Mouse (Mus musculus) intestine, embryonic 16.5 days (tissue): Measurements from ENCODE around the gene Olfr68. TPM values are rescaled to one million over a fixed set of nuclear protein-coding genes. Genes with fewer than 3 reads are reported as not detected.
"Not testable (repeated sequence)": the region's sequence is repeated elsewhere in the genome, so short reads cannot be mapped to it uniquely, and the experiment has no call there.

ENCODE experiments used
- ATAC-seq: fragments of 200-750 bp; cut with Nextera tagmentation; 2 replicates; pipeline ENCODE4 v1.8.0; 2017; ENCODE audit warnings: moderate TSS enrichment, moderate library complexity
- H3K27ac ChIP-seq: fragments of 300-500 bp; sonication (generic); 2 replicates; pipeline ENCODE4 v1.5.1; 2014; ENCODE audit warnings: mild to moderate bottlenecking, low read length
- H3K27me3 ChIP-seq: fragments of 300-500 bp; sonication (generic); replicated peaks from 2 replicates; pipeline ENCODE4 v1.6.1; 2014; ENCODE audit warnings: low read length, control low read depth, mixed read lengths; ENCODE audit not compliant: control insufficient read depth, insufficient read depth
- H3K36me3 ChIP-seq: fragments of 300-500 bp; sonication (generic); 2 replicates; pipeline ENCODE4 v1.6.1; 2014; ENCODE audit warnings: low read length, control low read depth; ENCODE audit not compliant: control insufficient read depth, insufficient read depth
- H3K4me1 ChIP-seq: fragments of 300-500 bp; sonication (generic); 2 replicates; pipeline ENCODE4 v1.6.1; 2014; ENCODE audit warnings: low read length, control low read depth, mixed read lengths; ENCODE audit not compliant: control insufficient read depth, insufficient read depth
- H3K4me2 ChIP-seq: fragments of 300-500 bp; sonication (generic); 2 replicates; pipeline ENCODE4 v1.6.1; 2014; ENCODE audit warnings: low read depth, low read length, control low read depth
- H3K4me3 ChIP-seq: fragments of 300-500 bp; sonication (generic); 2 replicates; pipeline ENCODE4 v1.5.1; 2014; ENCODE audit warnings: mild to moderate bottlenecking, low read length
- H3K9ac ChIP-seq: fragments of 300-500 bp; sonication (generic); 2 replicates; pipeline ENCODE4 v1.6.1; 2014; ENCODE audit warnings: low read depth, low read length
- H3K9me3 ChIP-seq: fragments of 300-500 bp; sonication (generic); 2 replicates; pipeline ENCODE4 v1.6.1; 2016; ENCODE audit warnings: low read length, control low read depth; ENCODE audit not compliant: control insufficient read depth
- WGBS: fragments of 180-500 bp; shearing (Covaris S2); extraction: QIAGEN DNeasy Blood & Tissue Kit; methylation state at CpG from one replicate; pipeline ENCODE4 v1.1.7; 2014; 5-methylcytosine and 5-hydroxymethylcytosine counted together
- polyA plus RNA-seq: library from polyadenylated mRNA; unstranded; fragments of >200 nt; fragmentation: Nextera tagmentation; extraction: Ambion mirVana; gene quantifications from 2 replicates; pipeline ENCODE4 v1.2.1, GENCODE M21; 2015

Gene Olfr68
- polyA plus RNA-seq = not detected in 2 replicates

DNA sequence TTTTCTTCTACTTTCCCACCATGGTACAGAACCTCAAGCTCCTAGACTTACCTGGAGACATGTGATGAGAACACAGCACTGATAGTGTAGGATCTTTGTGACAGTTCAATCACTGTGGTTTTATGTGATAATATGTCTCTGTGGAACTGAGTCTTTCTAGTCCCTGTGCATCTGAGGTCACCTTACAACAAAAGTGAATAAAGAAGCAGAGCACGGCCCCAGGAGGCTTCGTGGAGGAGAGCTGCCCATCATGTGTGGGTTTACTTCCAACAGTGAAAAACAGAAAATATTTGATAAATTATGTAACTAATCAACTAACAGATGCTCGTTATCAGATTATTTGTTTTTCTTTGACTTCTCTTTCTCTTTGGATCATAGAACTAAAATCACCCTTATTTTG, at the start of gene Olfr68:
TSS of gene Olfr68 (minus strand) at position 101 of the 400 bp plus-strand sequence.
- ATAC-seq = no peak
- H3K4me2 ChIP-seq = no peak within 1 kb of the TSS
- no peak within 1 kb of the TSS for H3K4me3 ChIP-seq
- no peaks in the 10 kb centered on the region for H3K9me3 ChIP-seq
- no peaks in the 10 kb centered on the region for H3K36me3 ChIP-seq
- H3K9ac ChIP-seq = no peak within 1 kb of the TSS
- H3K27me3 ChIP-seq = no peaks in the 10 kb centered on the region
- H3K27ac ChIP-seq = no peak within 1 kb of the TSS
- H3K4me1 ChIP-seq = no peaks in the 10 kb centered on the region
- WGBS = 83% methylated on average over 3 of the region's 3 CpGs

GRCm38 (mm10) chr7:103827808-103828207, 48.3 kb upstream of the Olfr68 start, which contains the start of gene Hbb-bs:
Gene Hbb-bs, minus strand, starts transcription at chr7:103828096.
- no peaks in the 10 kb centered on the region for H3K9me3 ChIP-seq
- WGBS = 93% methylated on average over 4 of the region's 4 CpGs
- no peak within 1 kb of the TSS for H3K4me2 ChIP-seq
- H3K9ac ChIP-seq = no peak within 1 kb of the TSS
- ATAC-seq = peak; percentile 89
- H3K27me3 ChIP-seq = no peaks in the 10 kb centered on the region
- no peak within 1 kb of the TSS for H3K4me3 ChIP-seq
- no peak within 1 kb of the TSS for H3K27ac ChIP-seq
- no peaks in the 10 kb centered on the region for H3K36me3 ChIP-seq
- H3K4me1 ChIP-seq = no peaks in the 10 kb centered on the region

GRCm38 (mm10) chr7:103827139-103827538, 47.6 kb upstream of the Olfr68 start:
- H3K27ac ChIP-seq, H3K36me3 ChIP-seq, H3K4me3 ChIP-seq, H3K4me2 ChIP-seq, H3K9ac ChIP-seq, H3K27me3 ChIP-seq, H3K9me3 ChIP-seq, ATAC-seq, H3K4me1 ChIP-seq: not testable (repeated sequence)
- no CpG with 5 or more reads among the region's 2 CpGs for WGBS

- no peak overlapping the region for H3K4me3 ChIP-seq
- no peak overlapping the region for H3K9ac ChIP-seq
- ATAC-seq = peak; percentile 71
- no peak overlapping the region for H3K4me2 ChIP-seq
- H3K9me3 ChIP-seq = no peaks in the 10 kb centered on the region
- WGBS = 27% methylated on average over 3 of the region's 3 CpGs
- H3K27ac ChIP-seq = no peak overlapping the region
- H3K27me3 ChIP-seq = no peaks in the 10 kb centered on the region
- no peaks in the 10 kb centered on the region for H3K36me3 ChIP-seq
- no peaks in the 10 kb centered on the region for H3K4me1 ChIP-seq
Measured at GRCm38 (mm10) chr7:103826255-103826887, 46.9 kb upstream of the Olfr68 start.

DNA sequence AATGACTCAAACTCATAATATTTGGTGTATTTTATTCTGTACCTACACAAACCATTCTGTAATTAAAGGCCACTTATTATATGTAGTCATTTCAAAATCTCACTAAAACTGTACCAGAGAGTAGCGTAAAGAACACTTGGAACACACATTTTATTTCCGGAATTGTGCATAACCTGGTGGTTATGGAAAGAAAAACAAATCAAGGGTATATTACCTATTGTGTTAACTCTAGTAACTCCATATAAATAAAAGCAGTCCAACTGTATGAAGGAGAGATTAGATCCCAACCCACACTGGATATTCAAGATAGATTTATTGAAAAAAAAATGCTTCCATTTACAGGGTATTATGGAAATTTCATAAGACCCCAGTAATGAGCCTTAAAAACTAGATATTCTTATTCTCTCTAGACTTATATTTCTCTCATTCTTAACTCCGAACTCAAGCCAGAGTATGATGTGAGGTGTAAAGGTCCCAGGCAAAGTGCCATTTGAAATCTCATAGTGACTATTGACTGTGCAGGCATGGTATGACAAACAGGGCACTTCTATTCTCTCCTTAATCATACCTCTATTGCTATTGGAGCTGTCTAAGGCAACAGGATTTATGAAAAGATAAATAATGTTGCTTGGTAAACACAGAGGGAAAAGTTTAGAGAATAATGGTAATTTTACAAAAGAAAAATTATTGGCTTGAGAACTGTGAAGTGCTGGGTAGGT, 46.2 kb upstream of the Olfr68 start:
- ATAC-seq = peak; percentile 84
- H3K27ac ChIP-seq = no peak overlapping the region
- H3K9me3 ChIP-seq = no peaks in the 10 kb centered on the region
- no peaks in the 10 kb centered on the region for H3K36me3 ChIP-seq
- no peaks in the 10 kb centered on the region for H3K4me1 ChIP-seq
- H3K9ac ChIP-seq = no peak overlapping the region
- no peaks in the 10 kb centered on the region for H3K27me3 ChIP-seq
- WGBS = 87% methylated on average over 3 of the region's 3 CpGs
- H3K4me2 ChIP-seq = no peak overlapping the region
- H3K4me3 ChIP-seq = no peak overlapping the region

- Histone ChIP-seq H3K4me1 (no peaks in the 10 kb centered on the region), H3K9me3 (no peaks in the 10 kb centered on the region), H3K9ac (no peak overlapping the region), H3K36me3 (no peaks in the 10 kb centered on the region), H3K4me3 (no peak overlapping the region), H3K4me2 (no peak overlapping the region), H3K27me3 (no peaks in the 10 kb centered on the region), H3K27ac (no peak overlapping the region)
- ATAC-seq = no peak
- WGBS = 84% methylated on average over 2 of the region's 2 CpGs
Measured at GRCm38 (mm10) chr7:103824597-103824996, 45.1 kb upstream of the Olfr68 start.

GRCm38 (mm10) chr7:103815085-103815484, 35.6 kb upstream of the Olfr68 start:
- H3K9ac ChIP-seq, H3K4me2 ChIP-seq, H3K36me3 ChIP-seq, H3K9me3 ChIP-seq, H3K4me1 ChIP-seq, H3K4me3 ChIP-seq, H3K27ac ChIP-seq, H3K27me3 ChIP-seq, ATAC-seq: not testable (repeated sequence)
- 70% methylated on average over 1 of the region's 2 CpGs for WGBS

DNA sequence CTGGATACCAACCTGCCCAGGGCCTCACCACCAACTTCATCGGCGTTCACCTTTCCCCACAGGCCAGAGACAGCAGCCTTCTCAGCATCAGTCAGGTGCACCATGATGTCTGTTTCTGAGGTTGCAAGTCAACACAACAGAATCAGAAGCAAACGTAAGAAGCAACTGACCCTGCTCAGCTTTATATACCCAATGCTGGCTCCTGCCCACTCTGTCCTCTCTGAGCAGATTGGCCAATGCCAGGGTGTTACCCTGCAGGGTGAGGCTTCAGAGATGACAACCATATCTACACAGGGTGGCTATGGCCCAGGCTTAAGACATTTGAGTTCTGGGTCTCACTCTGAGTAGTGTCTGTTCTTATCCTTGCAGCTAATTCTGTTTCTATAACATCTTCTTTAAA, 34.3 kb upstream of the Olfr68 start, which contains the start of gene Hbb-bt:
TSS of gene Hbb-bt (minus strand) at position 231 of the 400 bp plus-strand sequence.
- Histone ChIP-seq H3K4me2 (no peak within 1 kb of the TSS), H3K27ac (no peak within 1 kb of the TSS), H3K4me1 (no peaks in the 10 kb centered on the region), H3K4me3 (no peak within 1 kb of the TSS), H3K36me3 (no peaks in the 10 kb centered on the region), H3K9ac (no peak within 1 kb of the TSS), H3K9me3 (no peaks in the 10 kb centered on the region), H3K27me3 (no peaks in the 10 kb centered on the region)
- ATAC-seq = peak; percentile 86
- WGBS = 94% methylated on average over 3 of the region's 3 CpGs

DNA sequence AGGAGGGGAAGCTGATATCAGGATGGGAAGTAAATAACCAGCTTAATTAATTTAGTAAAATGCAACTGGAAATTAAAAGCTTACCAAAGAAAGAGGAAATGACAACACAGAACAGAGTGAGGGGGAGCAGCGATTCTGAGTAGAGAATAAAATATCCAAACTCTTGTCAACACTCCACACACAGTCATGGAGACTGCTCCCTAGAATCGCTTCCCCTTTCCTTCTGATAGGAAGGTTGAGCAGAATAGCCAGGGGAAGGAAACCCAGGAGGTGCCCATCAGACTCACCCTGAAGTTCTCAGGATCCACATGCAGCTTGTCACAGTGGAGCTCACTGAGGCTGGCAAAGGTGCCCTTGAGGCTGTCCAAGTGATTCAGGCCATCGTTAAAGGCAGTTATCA, 33.7 kb upstream of the Olfr68 start:
- ATAC-seq, H3K4me1 ChIP-seq, H3K9ac ChIP-seq, H3K27ac ChIP-seq, H3K9me3 ChIP-seq, H3K27me3 ChIP-seq, H3K36me3 ChIP-seq, H3K4me3 ChIP-seq, H3K4me2 ChIP-seq: not testable (repeated sequence)
- no CpG with 5 or more reads among the region's 3 CpGs for WGBS
